8 mouse cellular contexts compared by ENCODE assay signal in the genomic region with DNA sequence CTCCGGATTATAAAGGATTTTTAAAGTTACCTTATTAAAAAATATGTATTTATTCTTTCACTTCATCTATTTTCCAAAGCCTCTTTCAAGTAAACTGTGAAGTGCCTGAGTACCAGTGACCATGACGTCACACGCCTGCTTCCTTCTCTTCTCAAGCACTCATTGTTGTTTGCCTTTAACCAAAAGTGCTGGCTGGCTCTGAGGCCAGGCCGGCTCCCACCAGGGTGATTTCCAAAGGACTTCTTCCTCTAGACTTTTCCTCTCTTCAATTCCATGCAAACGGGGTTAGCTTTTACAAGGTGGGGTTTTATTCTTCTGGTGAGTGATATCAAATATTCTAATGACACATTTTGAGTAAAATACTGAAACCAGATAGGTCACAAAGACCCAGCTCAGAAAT. TPM values are rescaled to one million over a fixed set of nuclear protein-coding genes. Genes with fewer than 3 reads are reported as not detected.
A peak's percentile ranks its signal among the peaks of the same experiment; 100 is the strongest.
DNase-seq lines count a peak whose midpoint lies in the region; ATAC-seq and TF ChIP-seq lines count a peak whose summit lies in the region.

No protein-coding gene starts in this region.

- H3K27ac ChIP-seq in left cerebral cortex, adult 2 months: peak overlapping the region; percentile 94; the same call in 1 of the 2 replicates
- peak overlapping the region; percentile 75 for H3K27ac ChIP-seq in bone marrow macrophage, adult 2 months (ENCODE audit: insufficient read depth, low read depth, low read length)
- H3K27ac ChIP-seq in heart, embryonic 10.5 days: peak overlapping the region; percentile 25; the same call in 1 of the 2 replicates
- H3K27ac ChIP-seq in kidney, embryonic 16.5 days (ENCODE audit: low read length): peak overlapping the region; percentile 91
- H3K27ac ChIP-seq in macrophage: peak overlapping the region; percentile 78

- 18% methylated on average over 5 of the region's 5 CpGs for WGBS in heart, embryonic 10.5 days
- 18% methylated on average over 5 of the region's 5 CpGs for WGBS in kidney, embryonic 16.5 days
- 13% methylated on average over 5 of the region's 5 CpGs for WGBS in macrophage (ENCODE audit: missing documents)

- ATAC-seq in kidney, embryonic 16.5 days (ENCODE audit: low FRiP score, low TSS enrichment): no peak

- peaks cover 5% of the 10 kb centered on the region for H3K36me3 ChIP-seq in heart, embryonic 10.5 days
- H3K36me3 ChIP-seq in kidney, embryonic 16.5 days (ENCODE audit: insufficient read depth, low read length): peaks cover 9% of the 10 kb centered on the region; the same call in 1 of the 2 replicates
- H3K36me3 ChIP-seq in macrophage (ENCODE audit: inconsistent target): peaks cover 6% of the 10 kb centered on the region; the same call in 1 of the 2 replicates

- H3K9ac ChIP-seq in kidney, embryonic 16.5 days (replicated peaks; ENCODE audit: low read length): peak overlapping the region; percentile 83

- H3K9me3 ChIP-seq in heart, embryonic 10.5 days: no peaks in the 10 kb centered on the region
- no peaks in the 10 kb centered on the region for H3K9me3 ChIP-seq in kidney, embryonic 16.5 days (ENCODE audit: low read length)

- peaks cover 45% of the 10 kb centered on the region for H3K79me2 ChIP-seq in macrophage (ENCODE audit: inconsistent target)

- H3K4me2 ChIP-seq in kidney, embryonic 16.5 days (replicated peaks; ENCODE audit: low read depth, low read length): peak overlapping the region; percentile 79

- intact Hi-C loops in left cerebral cortex, adult 2 months (cut with DNase I): no loop called here

- no peaks in the 10 kb centered on the region for H3K27me3 ChIP-seq in heart, embryonic 10.5 days (ENCODE audit: insufficient read depth, poor library complexity, severe bottlenecking)
- no peaks in the 10 kb centered on the region for H3K27me3 ChIP-seq in kidney, embryonic 16.5 days (ENCODE audit: insufficient read depth, low read length)

- DNase-seq in left cerebral cortex, adult 2 months (ENCODE audit: extremely low spot score in 1 of 2, low spot score in 2 of 2): no peak
- no peak for DNase-seq in left cerebral cortex, adult 9 months (ENCODE audit: low spot score in 2 of 2)
- no peak for DNase-seq in heart, embryonic 10.5 days (ENCODE audit: low spot score)
- DNase-seq in thymus, postnatal 14 days: peak; percentile 74
- no peak for DNase-seq in testis, postnatal 14 days (ENCODE audit: low spot score)

- H3K4me1 ChIP-seq in bone marrow macrophage, adult 2 months (ENCODE audit: control insufficient read depth, insufficient read depth, low read length): peaks cover 15% of the 10 kb centered on the region
- H3K4me1 ChIP-seq in heart, embryonic 10.5 days: peaks cover 22% of the 10 kb centered on the region
- H3K4me1 ChIP-seq in kidney, embryonic 16.5 days (ENCODE audit: insufficient read depth, low read length): peaks cover 17% of the 10 kb centered on the region

- TF ChIP-seq POLR2A in bone marrow macrophage, adult 2 months (IDR thresholded peaks at IDR 0.05; ENCODE audit: borderline replicate concordance, low read depth, low read length): no peak

- H3K4me3 ChIP-seq in left cerebral cortex, adult 2 months: peak overlapping the region; percentile 74
- H3K4me3 ChIP-seq in bone marrow macrophage, adult 2 months (ENCODE audit: insufficient read depth, low read length): peak overlapping the region; percentile 96
- H3K4me3 ChIP-seq in heart, embryonic 10.5 days: peak overlapping the region; percentile 85
- H3K4me3 ChIP-seq in kidney, embryonic 16.5 days (ENCODE audit: low read length): peak overlapping the region; percentile 82
- H3K4me3 ChIP-seq in macrophage (ENCODE audit: inconsistent target): peak overlapping the region; percentile 89

- no peak for TF ChIP-seq CTCF in left cerebral cortex, adult 2 months (IDR thresholded peaks at IDR 0.05)
- no peak for TF ChIP-seq CTCF in bone marrow macrophage, adult 2 months (IDR thresholded peaks at IDR 0.05; ENCODE audit: low read depth, low read length)

RNA-seq across cellular contexts. Expression of a gene that starts 2.6 kb away (rescaled TPM):
- 10 to 100 TPM; 35.7 to 39.2 TPM for total RNA-seq in left cerebral cortex, adult 2 months (2021)
- polyA plus RNA-seq in bone marrow macrophage, adult 2 months (2012; ENCODE audit: insufficient read depth, insufficient read length, missing spikeins): 146 and 151 TPM in 2 replicates
- polyA plus RNA-seq in heart, embryonic 10.5 days (2016; fragmentation: Nextera tagmentation; extraction: Ambion mirVana): 9.2 and 16.0 TPM in 2 replicates
- 24.2 and 24.7 TPM in 2 replicates for polyA plus RNA-seq in kidney, embryonic 16.5 days (2015; fragmentation: Nextera tagmentation; extraction: Ambion mirVana)
- total RNA-seq in macrophage (2018; cell fraction: chromatin; rRNA removed): 10 to 100 TPM in 21 of 26 experiments, 1 to 10 TPM in 5; 3.9 to 83.4 (median 17.6) TPM
- 100 to 1,000 TPM in 12 of 26 experiments, 10 to 100 TPM in 14; 18.4 to 151 (median 66.3) TPM for total RNA-seq in macrophage (2018; cell fraction: cytosol; rRNA removed)
- 100 to 1,000 TPM in 2 of 26 experiments, 10 to 100 TPM in 24; 16.3 to 139 (median 40.4) TPM for total RNA-seq in macrophage (2018; cell fraction: nucleus; rRNA removed)
- polyA plus RNA-seq in macrophage (2018): 67.7 to 91.1 TPM (median 76.1 TPM) in 3 replicates

Comparison
In these comparisons a context has a peak if more than half of its experiments do, and no peak if none do; other contexts are left out.
1. H3K27ac ChIP-seq: peak in every context shown above with its lines; median percentile 94 in left cerebral cortex, adult 2 months; 91 in kidney, embryonic 16.5 days; 78 in macrophage; 75 in bone marrow macrophage, adult 2 months; 25 in heart, embryonic 10.5 days.